Mouse (Mus musculus) E14TG2a.4 (cell line): ENCODE measurements at regions not wholly inside any gene's neighbourhood (a gene's known extent, or its start where the extent isn't known, plus 50 kb on each side); places are given as distances from the start of the nearest gene placed in this dataset.

Experiments used
- H3K27me3 ChIP-seq: 2 replicates; pipeline ENCODE4 v1.6.1; 2014; ENCODE audit warnings: low read length, control low read depth; ENCODE audit not compliant: insufficient read depth
- H3K36me3 ChIP-seq: 2 replicates; pipeline ENCODE4 v1.6.1; 2014; ENCODE audit warnings: low read length, control low read depth; ENCODE audit not compliant: insufficient read depth
- H3K4me1 ChIP-seq: replicated peaks from 2 replicates; pipeline ENCODE4 v1.6.1; 2014; ENCODE audit warnings: low read depth, low read length, control low read depth
- H3K4me3 ChIP-seq: replicated peaks from 2 replicates; pipeline ENCODE4 v1.5.1; 2014; ENCODE audit warnings: mild to moderate bottlenecking, low read length
- H3K9me3 ChIP-seq: 2 replicates; pipeline ENCODE4 v1.6.1; 2014; ENCODE audit warnings: low read length, control low read depth
- CTCF ChIP-seq: conservative IDR thresholded peaks from 2 replicates; pipeline ENCODE4 v1.5.1; 2014; ENCODE audit warnings: low read length
- NANOG ChIP-seq: IDR thresholded peaks from 2 replicates; pipeline ENCODE4 v1.6.1; 2014; ENCODE audit warnings: borderline replicate concordance, low read length, mixed read lengths
- POU5F1 ChIP-seq: IDR thresholded peaks from 2 replicates; pipeline ENCODE4 v1.6.1; 2014; ENCODE audit warnings: low read length, borderline replicate concordance

- H3K9me3 ChIP-seq, result no peaks in the 10 kb centered on the region
- no peak for TF ChIP-seq POU5F1
- no peak for TF ChIP-seq CTCF
- TF ChIP-seq NANOG, result no peak
Observed at GRCm38 (mm10) chr10:117518793-117519669, 110.3 kb upstream of the Cpm start.

GRCm38 (mm10) chr10:117517800-117518770 lies 111.2 kb upstream of the Cpm start:
- no peaks in the 10 kb centered on the region for H3K9me3 ChIP-seq
- H3K36me3 ChIP-seq, result no peaks in the 10 kb centered on the region
- H3K4me1 ChIP-seq, result peaks cover 27% of the 10 kb centered on the region
- H3K4me3 ChIP-seq, result no peak overlapping the region
- TF ChIP-seq NANOG, result no peak
- TF ChIP-seq POU5F1, result no peak
- no peak for TF ChIP-seq CTCF
- H3K27me3 ChIP-seq, result peaks cover 9% of the 10 kb centered on the region

More at GRCm38 (mm10) chr10:117518793-117519669, 110.3 kb upstream of the Cpm start:
- Histone ChIP-seq H3K4me3 (no peak overlapping the region; the same call in 1 of the 2 replicates), H3K27me3 (peaks cover 13% of the 10 kb centered on the region), H3K4me1 (peaks cover 27% of the 10 kb centered on the region), H3K36me3 (no peaks in the 10 kb centered on the region)

GRCm38 (mm10) chr10:117517071-117517714 lies 112.1 kb upstream of the Cpm start:
- Histone ChIP-seq H3K27me3 (peaks cover 9% of the 10 kb centered on the region), H3K9me3 (no peaks in the 10 kb centered on the region), H3K4me3 (no peak overlapping the region), H3K4me1 (peaks cover 27% of the 10 kb centered on the region), H3K36me3 (no peaks in the 10 kb centered on the region)
- TF ChIP-seq NANOG, result no peak
- TF ChIP-seq CTCF, result no peak
- no peak for TF ChIP-seq POU5F1

GRCm38 (mm10) chr10:117516510-117516909 lies 112.8 kb upstream of the Cpm start:
- Histone ChIP-seq H3K27me3 (peaks cover 3% of the 10 kb centered on the region), H3K36me3 (no peaks in the 10 kb centered on the region), H3K4me1 (peaks cover 27% of the 10 kb centered on the region), H3K9me3 (no peaks in the 10 kb centered on the region), H3K4me3 (no peak overlapping the region)
- TF ChIP-seq POU5F1 (no peak), NANOG (no peak), CTCF (no peak)

- Histone ChIP-seq H3K9me3 (no peaks in the 10 kb centered on the region), H3K4me1 (peaks cover 27% of the 10 kb centered on the region), H3K36me3 (no peaks in the 10 kb centered on the region), H3K27me3 (no peaks in the 10 kb centered on the region), H3K4me3 (no peak overlapping the region)
- TF ChIP-seq POU5F1 (no peak), CTCF (peak; percentile 82)
Observed at GRCm38 (mm10) chr10:117515777-117516501, 113.4 kb upstream of the Cpm start.

GRCm38 (mm10) chr10:117515039-117515438 lies 114.3 kb upstream of the Cpm start:
- peaks cover 27% of the 10 kb centered on the region for H3K4me1 ChIP-seq
- no peak overlapping the region for H3K4me3 ChIP-seq
- TF ChIP-seq POU5F1, result no peak
- no peak for TF ChIP-seq CTCF
- no peak for TF ChIP-seq NANOG
- H3K27me3 ChIP-seq, result no peaks in the 10 kb centered on the region
- no peaks in the 10 kb centered on the region for H3K36me3 ChIP-seq
- H3K9me3 ChIP-seq, result no peaks in the 10 kb centered on the region

GRCm38 (mm10) chr10:117513925-117514546 lies 115.3 kb upstream of the Cpm start:
- peaks cover 18% of the 10 kb centered on the region for H3K4me1 ChIP-seq
- no peaks in the 10 kb centered on the region for H3K27me3 ChIP-seq
- TF ChIP-seq CTCF, result no peak
- no peak for TF ChIP-seq POU5F1
- TF ChIP-seq NANOG, result no peak
- H3K4me3 ChIP-seq, result no peak overlapping the region
- no peaks in the 10 kb centered on the region for H3K36me3 ChIP-seq
- H3K9me3 ChIP-seq, result no peaks in the 10 kb centered on the region
